Mouse (Mus musculus): ENCODE measurements at regions not wholly inside any gene's neighbourhood (a gene's known extent, or its start where the extent isn't known, plus 50 kb on each side); places are given as distances from the start of the nearest gene placed in this dataset.

DNA sequence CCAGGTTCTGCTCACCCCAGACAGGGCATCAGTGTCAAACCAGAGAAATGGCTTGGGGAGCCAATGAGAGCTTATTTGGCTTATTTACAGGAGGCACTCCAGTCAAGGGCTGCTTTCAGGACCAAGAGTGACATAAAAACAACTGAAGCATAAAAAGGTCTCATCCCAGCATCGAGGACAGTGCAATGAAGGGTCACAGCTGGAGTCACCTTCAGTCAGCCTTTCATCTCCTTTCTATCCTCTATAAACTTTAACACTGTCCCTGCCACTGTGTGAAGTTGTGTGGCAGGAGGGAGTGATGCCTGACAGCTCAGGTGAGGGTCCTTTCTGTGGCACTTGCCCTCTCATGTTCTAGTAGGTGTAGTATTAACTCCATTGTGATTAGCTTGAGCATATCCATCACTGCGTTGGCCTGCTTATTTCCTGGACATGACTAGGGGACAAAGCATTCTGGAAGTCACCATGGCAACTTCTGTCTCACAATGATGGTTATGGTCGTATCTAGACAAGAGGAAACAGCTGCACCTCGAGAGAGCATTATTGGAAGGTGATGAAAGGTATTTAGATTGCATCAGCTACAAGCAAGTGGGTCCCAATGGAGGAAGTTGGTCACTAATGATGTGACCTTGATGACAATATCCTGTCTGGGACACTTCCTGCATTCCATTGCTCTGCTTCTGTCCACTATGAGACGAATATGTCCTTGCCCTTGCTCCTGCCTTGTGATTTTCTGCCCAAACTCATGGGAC is 87.8 kb upstream of the Enpp6 start:
- no peak for DNase-seq (ENCODE audit: low spot score)

DNA sequence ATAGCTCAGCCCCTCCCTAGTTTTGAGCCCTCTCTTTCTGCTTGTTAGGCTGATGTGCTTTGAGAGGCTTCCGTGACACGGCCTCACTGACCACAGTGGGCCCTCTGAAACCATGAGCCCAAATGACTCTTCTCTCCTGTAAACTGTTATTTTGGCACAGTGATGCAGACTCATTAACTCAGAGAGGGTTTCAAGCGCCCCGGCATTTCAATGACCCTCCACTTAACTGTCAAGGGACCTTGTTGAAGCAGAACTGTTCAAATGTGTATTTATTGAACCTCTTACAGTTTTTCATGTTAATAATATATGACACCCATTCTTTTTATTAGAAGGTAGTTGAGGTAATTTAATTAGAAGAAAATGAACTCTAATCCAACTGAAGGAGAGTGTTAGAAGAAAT is 85.9 kb upstream of the Enpp6 start:
- DNase-seq (ENCODE audit: low spot score): no peak

DNA sequence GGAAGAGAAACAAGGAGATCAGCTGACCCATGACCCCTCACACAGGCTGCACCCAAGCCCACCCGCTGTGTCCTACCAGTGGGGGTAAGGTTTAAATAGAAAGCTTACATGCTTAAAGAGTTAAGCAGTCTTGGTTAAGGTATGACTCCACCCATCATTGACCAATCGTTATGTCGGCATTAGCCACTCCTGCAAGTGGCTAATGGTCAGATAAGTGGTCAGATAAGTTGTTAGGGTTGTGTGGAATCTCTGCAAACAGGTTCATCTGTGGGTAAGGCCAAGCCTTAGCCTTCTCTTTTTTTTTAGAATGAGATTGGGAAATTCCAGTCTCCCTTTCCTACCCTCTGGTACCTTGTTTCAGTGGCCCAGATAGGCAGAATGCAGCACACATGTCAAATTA is 82.0 kb upstream of the Enpp6 start:
- no peak for DNase-seq (ENCODE audit: low spot score)

DNA sequence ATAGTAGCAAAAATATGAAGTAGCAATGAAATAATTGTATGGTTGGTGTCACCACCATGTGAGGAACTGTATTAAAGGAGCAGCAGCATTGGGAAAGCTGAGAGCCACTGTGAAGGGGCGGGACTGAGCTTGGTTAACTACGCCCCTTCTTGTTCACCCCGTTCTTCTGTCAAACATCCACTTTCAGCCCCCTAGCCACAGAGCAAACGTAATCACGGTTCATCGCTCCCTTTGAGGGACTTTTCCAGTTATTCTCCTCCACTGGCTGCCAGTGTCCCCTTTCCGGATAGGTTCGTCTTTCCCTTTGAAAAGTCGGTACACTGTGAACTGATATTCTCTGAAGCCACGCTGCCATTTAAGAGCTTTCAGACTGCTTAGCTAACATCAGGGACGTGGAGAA is 79.3 kb upstream of the Enpp6 start:
- no peak for DNase-seq (ENCODE audit: low spot score)

DNA sequence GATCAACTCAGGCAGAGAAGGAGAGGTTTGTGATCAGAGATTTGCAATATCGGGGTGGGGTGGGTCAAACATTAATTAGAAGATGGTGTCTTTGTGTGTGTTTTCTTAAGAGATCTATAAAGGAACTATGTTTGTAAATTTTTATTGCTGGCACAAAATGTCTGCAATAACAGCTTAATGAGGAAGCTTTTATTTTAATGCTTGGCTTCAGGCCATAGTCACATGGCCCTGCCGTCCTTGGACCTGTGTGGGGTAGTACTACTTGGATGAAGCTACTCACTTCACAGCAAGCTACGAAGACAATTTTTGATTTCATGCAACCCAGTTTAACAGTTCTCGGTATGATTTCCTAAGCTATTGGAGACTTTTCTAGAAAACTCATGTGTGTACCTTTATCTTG is 78.5 kb upstream of the Enpp6 start:
- no peak for DNase-seq (ENCODE audit: low spot score)

DNA sequence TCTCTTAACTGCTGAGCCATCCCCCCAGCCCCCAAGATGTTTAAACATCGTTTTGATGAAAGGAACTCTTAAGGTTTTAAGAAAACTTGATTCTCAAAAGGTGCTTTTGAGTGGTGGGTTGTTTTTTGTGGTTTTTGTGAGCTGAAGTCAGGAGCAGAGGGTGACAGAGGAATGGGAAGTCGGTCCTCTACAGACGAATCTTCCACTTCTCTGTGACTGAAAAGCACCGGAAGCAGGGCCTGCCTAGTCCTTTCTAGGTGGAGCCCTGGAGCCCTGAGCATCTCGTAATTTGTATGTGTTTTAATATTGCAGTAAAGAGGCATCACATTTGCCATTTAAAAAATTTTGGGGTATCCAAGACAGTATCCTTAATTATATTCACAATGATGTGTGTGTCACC is 72.7 kb upstream of the Enpp6 start:
- DNase-seq (ENCODE audit: low spot score): peak; percentile 48

DNA sequence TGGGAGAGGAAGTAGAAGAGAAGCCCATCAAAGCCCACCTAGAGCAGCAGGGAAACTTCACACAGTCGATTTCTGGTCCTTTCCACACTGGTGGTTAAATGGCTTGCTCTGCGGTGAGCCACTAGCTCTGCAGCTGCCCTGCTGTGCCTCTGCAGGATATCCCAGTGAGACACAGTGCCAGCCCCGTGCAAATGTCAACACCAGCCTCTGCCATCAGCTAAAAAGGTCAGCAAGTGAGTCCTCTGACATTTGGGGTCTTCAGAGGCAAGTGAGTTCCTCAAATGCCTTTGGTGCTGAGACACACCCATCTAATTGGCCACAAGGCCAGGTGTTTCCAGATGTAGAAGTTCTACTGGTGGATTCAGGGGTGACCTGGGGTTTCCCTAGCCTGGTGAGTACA is 66.6 kb upstream of the Enpp6 start:
- peak; percentile 84 for DNase-seq (ENCODE audit: low spot score)

DNA sequence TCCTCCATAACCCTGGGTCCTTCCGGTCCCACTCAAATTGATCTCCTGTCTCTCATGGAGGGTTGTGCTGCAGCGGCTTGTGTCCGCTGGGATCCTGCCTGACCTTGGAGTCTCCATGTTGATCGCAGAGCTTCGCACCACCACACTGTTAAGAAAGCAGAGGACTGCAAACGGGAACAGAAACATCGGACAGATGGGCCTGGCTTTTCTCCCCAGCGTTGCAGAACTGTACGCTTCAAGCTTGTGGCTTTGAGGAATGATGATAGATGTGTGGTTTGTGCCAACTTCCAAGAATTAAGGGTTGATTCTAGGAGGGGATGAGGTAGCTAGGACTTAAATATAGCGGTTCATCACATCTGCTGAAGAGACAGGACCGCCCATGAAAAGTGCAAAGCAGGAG is 65.6 kb upstream of the Enpp6 start:
- no peak for DNase-seq (ENCODE audit: low spot score)

DNA sequence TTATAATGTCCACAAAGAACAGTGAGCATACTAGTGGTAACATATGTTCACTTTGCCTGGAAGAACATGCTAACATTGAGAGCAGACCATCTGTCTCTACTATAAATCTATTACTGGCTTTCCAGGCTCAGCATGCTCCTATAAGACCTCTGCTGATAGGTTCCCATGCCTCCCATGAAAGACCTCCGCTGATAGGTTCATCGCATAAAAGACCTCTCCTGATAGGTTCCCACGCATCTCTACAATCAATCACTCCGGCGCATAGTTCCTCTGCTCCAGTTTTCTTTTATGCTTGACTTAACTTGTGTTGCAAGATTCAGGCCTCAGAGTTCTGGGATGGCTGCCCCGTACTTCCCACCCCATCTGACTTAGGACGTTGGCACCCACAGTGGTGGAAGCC is 65.1 kb upstream of the Enpp6 start:
- DNase-seq (ENCODE audit: low spot score): peak; percentile 26

DNA sequence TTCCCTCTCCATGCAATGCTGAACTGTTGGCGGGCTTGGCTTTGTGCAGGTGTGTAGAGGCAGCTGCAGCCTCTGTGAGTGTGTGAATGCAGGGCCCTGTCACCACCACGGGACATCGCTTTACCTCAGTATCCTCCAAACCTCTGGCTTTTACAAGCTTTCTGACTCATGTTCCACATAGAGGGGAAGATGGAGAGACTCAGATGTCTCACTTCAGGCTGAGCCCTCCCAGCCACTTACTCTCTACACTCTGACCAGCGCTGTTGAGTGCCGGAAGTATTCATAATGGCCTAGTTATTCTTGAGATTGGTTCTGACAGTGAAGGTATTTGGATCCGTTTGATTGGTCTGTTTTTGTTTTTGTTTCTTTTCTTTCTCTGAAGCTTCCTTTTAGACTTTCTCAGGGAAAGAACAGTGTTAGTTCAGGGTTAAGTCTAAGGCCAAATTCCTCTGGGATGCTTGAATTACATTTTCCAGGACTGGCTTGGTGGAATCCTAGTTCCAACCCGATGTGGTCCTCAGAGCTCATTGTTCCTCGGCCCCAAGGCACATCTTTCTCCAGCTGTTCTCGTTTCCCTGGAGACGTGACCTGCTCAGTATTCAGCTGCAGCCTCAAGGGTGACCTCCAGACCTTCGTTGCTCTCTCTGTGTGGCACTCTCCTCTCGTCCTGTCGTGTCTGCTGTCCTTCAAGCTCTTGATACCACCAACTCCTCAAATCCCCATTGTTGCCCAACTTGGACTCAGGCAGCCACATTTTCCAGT is 61.7 kb upstream of the Enpp6 start:
- peak; percentile 22 for DNase-seq (ENCODE audit: low spot score)

DNA sequence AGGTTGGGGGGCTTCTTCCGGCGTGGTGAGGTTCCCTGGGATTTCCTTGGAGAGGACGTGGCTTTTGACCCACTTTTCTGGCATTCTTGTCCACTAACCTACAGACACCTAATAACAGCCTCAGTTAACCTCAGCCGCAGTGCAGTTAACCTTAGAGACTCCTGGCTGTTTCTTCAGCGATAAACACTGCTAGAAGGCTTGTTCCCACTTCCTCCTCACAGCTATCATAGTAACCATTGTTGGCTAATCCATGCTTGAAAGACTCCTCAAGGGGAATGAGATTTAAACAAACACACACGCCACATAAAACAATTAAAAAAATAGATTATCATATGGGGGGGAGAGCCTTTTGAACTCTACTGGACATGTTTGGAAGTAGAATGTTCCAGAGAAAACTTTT is 58.0 kb upstream of the Enpp6 start:
- no peak for DNase-seq (ENCODE audit: low spot score)

DNA sequence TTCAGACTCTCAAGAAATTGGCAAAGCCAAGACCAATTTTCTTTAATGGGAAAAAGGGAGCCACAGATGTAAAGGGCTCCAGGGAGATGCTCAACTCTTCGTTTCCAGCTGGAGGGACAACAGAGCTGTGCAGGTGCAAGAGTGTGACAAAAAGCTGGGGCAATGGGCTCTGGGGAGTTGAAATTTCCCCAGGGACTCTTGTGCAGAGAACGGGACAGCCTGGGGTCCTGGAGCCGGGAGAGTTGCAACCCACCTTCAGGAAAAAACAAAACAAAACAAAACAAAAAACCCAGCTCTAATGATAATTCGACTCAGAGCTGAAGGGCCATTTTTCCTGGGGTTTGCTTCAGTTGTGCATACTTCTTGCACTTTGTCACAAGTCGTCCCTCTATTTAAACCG is 57.0 kb upstream of the Enpp6 start:
- no peak for DNase-seq (ENCODE audit: low spot score)

DNA sequence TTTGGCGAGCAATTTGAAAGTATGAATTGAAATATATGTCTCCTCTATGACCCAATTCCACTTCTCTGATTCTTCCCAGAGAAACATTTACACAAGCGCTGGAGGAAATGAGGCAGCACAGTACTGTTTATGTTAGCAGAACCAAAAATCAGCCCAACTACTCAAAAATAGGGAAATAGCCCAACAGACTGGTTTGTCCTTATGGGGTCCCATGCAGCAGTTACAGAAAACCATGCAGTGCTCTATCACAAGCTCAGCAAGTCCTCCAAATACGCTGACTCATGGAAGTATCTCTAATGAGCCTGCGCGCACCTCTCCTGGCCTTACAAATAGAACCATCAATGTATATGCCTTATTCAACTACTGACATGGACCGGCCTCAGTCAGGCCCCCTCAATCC is 55.4 kb upstream of the Enpp6 start:
- DNase-seq (ENCODE audit: low spot score): no peak

DNA sequence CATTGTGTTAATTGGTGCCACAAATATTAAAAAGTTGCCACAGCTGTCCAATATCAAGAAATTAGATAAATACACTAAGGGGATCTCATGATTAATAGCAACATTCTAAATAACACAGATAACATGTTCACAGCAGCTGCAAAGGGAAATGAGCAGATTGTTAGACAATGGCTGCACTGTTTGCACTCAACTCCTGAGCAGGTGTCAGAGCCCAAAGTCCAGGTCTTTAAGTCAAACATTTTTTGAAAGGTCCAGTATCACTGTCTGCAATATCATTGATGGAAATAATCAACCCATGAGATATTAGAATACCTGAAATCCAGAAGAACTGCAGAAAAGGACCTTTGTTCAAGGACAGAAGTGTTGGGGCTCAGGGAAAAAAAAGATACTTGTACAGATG is 53.4 kb upstream of the Enpp6 start:
- no peak for DNase-seq (ENCODE audit: low spot score)

DNA sequence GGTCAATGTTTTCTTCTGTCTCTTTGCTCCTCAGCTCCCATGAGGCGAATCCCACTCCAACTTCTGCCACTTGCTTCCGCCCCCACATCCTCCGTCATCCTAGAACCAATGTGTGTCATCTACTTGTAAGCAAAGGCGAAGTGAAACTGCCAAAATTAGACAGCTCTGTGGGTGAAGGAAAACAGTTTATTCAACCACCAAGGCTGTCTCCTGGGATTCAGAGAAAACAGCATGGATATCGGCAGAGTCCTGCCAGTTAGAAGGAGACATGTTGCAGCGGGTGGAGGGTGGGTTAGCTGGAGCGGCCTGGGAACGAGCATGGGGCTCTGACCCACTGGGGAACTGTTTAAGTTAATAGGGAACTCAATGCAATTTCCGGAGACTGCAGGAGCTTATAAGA is 52.4 kb upstream of the Enpp6 start:
- DNase-seq (ENCODE audit: low spot score): no peak

DNA sequence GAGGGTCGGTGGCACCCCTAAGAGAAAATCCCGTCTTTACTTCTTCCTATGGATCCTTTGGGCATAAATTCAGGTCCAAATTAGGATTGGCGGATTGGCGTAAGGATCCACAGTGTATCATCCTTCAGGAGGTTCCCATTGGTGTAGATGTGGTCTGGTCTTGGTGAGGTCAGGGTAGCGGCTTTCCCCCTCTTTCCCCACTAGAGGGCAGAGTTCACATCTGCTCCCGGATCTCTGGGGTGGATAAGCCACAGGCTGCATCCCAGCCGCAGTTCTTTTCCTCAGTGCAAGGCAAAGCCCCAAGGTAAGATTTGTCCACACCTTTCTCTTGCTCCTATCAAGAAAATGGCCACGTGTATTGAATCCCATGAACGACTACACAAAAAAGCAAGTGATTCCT is 51.8 kb upstream of the Enpp6 start:
- DNase-seq (ENCODE audit: low spot score): peak; percentile 56

DNA sequence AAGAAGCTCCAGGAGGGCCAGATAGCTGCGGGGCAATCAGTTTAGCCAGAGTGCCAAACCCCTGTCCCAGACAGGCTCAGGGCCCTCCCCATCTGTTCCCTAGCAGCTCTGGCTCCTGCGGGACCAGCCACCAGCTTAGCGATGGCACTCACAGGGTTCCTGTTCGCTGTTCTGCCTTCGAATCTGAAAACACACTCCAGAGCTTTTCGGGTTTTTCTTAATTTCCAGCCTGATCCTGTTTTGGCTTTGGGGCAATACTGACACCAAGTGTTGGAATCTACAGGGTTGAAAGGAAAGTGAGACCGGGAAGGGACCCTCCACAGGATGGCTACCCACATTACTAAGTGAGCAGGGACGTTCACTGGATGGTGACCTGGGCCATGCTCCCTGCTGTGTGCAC is 50.6 kb upstream of the Enpp6 start:
- no peak for DNase-seq (ENCODE audit: low spot score)
